Mouse (Mus musculus) urinary bladder, postnatal 36 days (tissue): ENCODE measurements at regions not wholly inside any gene's neighbourhood (a gene's known extent, or its start where the extent isn't known, plus 50 kb on each side); places are given as distances from the start of the nearest gene placed in this dataset.
A peak's percentile ranks its signal among the peaks of the same experiment; 100 is the strongest.

Source experiments
- DNase-seq, 2 experiments: peaks; one replicate each; pipeline ENCODE4 v3.0.0; 2022; ENCODE audit warnings: low spot score in 2 of 2, mixed read lengths in 1 of 2

DNA sequence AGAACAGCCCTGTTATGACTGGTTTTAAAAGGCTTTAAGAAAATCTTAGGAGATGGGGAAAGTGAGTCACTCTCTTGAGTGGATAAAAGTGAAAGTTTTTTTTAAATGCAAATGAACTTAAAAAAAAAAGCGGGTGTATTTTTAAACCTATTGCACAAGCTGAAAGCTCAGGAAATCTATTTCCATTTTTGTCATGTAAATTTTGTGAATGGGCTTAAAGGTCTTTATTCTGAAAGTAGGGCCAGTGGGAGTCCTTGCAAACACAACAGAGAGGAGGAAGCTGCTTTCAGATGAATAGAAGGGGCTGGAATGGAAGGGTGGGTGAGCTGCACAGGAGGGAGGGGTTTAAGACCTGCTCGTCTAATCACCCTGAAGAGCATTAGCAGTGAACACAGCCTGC lies 62.9 kb downstream of the Fam84a start:
- no peak for DNase-seq

DNA sequence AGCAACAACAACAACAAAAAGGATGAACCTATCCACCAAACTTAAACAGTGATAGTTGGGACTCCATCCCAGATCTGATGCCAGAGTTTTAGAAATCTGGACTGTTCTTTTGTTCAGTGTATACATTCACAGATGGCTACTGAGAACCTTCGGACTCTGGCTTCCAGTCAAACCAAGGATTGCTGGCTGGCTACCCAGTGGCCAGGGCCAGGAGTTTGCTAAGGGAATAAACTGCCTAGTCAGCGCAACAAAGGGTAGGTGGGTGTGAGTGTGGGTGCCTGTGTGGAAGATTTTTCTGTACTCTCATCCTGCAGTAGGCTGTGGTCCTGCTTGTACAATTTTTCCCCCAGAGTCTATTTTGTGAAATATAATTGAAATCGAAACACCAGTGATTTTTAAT lies 69.1 kb downstream of the Fam84a start:
- no peak for DNase-seq

DNA sequence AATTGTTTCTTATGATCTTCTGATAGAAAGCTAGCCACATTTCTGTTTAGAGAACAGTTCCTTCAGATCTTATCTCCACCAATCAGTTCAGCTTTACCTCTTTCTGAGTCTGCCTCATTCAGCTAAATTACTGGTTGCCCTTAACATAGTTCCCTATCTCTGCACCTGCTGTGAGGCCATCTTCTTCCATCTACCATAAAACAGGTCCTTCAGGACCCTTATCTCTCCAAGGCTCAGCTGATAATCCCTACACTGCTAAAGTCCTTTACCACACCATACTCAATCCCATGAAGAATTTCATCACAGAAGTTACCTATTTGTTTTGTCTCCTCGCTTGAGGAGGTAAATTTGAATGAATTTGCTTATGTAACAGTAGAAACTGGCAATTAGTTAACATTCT lies 72.0 kb downstream of the Fam84a start:
- no peak for DNase-seq

DNA sequence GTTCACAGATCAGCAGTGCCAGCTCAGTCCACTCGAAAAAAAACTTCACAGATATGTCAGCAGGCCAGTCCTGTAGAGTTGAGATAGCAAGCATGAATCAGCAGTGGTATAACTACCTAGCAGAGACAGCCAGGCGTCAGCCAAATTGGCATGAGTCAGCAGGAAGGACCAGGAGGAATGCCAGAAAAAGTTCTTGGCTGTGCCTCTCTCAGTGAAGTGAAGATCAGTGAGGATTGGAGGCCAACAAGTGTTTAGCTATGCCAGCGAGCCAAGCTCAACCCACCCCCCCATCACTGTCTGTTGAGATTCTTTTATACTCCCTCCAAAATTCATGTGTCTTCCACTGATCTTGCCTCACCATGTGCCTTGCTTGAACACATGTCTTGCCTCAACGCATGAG lies 82.8 kb downstream of the Fam84a start:
- DNase-seq: peak; percentile 15 to 57

DNA sequence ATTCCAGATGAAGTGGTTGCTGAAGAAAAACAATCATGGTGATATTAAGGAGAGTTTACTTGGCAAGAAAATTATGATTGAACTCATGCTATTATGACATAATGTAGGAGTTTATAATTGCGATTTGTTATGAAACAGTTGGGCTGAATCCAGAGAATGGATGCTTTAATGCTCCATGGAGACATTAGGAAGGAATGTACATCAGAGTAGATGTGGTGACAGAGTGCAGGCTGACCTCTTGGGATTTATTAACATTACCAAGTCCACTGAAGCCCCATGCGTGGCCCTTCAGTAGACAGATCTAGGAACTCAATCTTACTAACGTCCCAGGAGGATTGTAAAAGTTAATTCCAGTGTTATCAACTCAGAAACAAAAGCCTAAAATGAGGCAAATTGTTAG lies 86.5 kb downstream of the Fam84a start:
- DNase-seq: no peak

DNA sequence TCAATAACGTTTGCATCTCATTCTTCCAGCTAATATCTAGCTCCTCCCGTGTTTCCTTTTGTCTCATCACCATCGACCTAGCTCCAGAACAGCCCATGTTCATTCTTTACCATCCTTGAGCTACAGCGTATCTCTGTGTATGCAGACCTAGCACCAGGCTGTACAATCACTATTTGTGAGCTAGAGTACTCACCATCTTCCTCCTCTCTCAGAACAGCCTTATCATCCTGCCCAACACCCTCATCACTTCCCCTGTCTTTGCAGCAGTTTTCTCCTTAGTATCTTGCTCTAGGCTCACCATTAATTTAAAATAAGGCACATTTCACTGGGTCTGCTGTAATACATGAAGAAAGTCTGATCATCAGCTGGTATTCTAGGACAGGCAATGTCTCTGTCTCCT lies 88.6 kb downstream of the Fam84a start:
- DNase-seq: no peak

DNA sequence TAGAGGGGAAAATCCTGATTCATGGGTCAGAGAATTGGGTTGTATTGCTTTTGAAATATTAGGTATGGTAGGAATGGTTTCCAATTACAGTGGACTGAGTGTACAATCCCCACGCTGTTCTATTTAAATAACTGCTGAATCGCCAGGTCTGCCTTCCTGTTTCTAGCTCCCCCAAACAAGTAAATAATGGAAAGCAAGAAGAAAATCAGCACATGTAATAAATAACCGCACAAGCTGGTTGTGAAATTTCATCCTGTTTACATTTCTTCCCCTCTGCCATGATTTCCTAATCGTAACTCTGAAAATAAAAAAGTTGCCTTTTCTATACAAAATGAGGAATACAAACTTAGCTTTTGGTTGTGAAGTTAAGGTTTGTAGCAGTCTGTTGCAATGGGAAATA lies 95.7 kb downstream of the Fam84a start:
- DNase-seq: no peak

DNA sequence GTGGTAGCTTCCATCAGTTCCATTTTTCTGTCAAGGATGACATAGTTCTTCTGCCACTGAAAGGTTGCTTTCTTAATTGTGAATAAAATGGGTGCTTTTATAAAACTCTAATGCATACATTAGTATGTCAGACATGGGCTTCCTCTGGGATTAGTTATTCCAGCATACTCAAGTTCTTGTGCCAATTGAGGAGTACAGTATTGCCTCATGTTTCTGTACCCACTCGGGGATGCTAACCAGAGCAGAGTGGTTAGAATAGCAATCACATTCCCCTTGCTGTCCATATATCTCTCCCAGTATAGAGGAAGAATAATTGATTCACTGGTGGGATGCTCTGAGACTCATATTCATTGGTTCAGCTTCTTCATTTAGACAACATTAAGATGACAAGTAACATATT lies 119.5 kb downstream of the Fam84a start:
- no peak for DNase-seq

DNA sequence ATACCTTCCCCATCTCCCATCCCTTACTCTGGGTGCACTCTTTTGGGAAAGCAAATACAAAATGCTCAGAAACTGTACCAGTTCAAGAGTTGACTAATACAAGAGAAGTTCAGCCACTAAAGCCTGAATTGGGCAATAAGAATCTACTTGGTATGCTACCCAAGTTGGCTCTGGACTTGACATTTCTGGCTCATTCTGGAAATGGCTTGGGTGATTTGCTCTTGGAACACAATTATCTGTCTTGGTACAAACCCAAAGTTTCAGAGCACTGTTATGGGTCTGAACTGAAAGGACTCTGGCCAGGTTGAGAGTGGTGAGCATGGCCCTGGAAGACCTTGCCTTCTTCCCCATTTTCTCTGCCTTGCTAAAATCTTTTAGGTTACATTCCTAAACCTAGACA lies 136.6 kb downstream of the Fam84a start:
- peak in 1 of 2 experiments; percentile 1 for DNase-seq

DNA sequence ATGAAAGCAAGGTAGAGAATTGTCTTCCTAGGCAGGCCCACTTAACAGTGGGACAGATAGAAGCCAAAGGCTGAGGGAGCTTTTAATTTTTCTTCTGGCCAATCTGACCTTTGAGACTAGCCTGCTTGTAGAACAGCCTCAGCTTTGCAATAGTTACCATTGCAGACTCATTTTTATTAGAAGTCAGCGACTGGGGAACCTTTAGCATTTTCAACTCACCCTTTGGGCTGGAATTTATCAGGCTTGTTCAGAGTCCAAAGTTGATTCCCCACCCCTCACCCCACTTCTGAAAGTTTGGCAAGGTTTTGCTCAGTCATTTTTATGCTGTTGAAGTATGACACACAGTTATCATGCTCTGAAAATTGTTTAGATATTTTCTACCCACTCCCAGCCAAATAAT lies 145.9 kb downstream of the Fam84a start:
- no peak for DNase-seq

DNA sequence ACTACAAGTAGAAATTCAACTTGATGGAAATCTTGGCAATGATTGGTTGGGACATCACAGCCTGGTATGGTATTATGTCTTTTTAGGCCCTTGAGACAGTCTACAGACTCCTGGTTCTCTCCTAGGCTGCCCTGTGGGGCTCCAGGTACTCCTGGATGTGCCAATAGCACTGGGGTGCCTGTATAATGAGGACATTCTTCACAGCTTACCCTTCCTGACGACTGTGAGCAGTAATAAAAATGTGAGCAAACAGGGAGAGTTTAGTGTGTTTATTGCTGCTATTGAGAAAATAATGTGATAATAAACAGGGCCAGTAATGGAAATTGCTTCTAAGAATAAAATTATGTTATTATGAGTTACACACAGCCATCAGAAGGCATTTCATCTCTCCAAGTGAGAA lies 150.2 kb downstream of the Fam84a start:
- no peak for DNase-seq

DNA sequence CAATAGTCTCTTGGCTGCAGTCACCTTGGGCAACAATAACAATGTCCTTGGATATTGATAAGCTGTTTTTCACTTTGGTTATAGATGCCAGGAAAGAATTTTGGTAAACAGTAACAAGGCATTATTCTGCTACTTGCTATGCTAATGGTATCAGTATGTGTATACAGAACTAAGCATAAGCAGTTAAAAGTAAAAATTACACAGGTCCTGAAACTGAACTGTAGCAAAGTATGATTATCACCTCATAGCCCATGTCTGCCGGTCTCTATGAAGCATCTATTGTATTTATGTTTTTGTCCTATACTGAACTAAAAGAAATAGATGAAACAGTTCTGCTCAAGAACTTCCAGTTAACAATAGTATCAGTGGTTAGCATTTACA lies 167.5 kb downstream of the Fam84a start:
- no peak for DNase-seq

DNA sequence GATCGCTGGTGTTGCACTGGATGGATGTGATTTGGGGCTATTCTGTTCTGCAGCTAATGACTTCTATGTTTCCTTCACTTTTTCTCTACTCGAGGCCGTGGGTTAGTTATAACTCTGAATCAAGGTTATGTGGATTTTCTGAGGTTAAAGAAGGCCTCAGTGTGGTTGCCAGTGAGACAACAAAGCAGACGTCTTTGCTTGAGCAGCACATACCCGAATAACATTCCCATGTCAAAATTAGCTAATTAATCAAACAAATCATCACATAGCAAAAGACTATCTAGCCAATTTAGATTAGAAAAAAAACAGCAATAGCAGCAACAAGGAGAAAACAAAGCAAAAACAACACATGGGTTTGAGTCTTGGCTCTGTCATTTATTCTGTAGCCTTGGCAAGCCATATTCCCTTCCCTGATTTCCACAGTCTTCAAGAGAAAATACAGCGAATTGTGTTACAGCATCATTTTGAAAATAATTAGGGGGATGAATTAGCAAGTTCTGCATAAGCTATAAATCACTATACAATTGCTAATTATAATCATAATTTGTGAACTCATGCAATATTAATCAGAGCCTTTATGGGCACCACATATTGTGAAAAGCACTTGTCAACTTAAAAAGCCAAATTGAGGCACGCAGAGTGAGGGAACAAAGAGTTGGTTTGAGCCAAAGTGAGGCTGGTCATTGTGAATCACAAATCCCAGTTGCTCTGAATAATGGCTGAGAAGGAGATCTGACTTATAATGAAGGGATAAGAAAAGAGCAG lies 168.0 kb downstream of the Fam84a start:
- no peak for DNase-seq

DNA sequence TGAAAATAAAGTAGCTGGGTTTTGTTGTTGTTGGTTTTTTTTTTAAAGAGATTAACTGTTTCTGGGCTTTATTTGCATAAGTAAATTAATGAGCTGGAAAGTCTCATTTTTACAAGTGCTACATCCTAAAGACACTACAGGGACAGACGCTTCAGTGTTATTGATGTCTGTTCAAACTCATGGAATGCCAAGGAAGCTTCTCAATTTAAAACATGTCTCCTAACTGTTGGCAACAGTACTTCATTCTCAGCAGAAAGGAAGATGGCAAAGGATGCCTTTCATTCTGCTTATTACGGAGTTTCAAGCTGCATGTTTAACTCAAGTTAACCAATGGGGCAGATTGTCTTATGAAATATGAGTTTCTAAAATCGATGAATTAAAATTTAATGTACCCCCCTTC lies 187.3 kb downstream of the Fam84a start:
- no peak for DNase-seq

DNA sequence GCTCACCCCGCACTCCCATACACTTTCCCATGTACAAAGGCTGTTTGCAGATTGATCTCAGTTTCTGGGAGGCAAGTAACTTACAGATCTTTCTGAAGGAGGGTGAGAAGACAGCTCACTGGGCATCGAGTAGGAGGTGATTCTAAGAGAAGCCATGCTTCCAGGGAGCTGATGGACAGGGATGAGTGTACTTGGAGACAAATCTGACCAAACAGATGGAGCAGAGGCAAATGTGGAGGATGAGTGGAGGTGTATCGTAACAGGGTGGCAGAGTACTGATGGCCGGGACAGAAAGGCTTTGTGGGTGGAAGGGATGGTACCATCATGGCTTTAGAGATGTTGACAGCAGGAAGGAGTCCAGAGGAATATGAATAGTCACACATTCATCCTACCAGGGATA lies 212.4 kb downstream of the Fam84a start:
- DNase-seq: no peak

DNA sequence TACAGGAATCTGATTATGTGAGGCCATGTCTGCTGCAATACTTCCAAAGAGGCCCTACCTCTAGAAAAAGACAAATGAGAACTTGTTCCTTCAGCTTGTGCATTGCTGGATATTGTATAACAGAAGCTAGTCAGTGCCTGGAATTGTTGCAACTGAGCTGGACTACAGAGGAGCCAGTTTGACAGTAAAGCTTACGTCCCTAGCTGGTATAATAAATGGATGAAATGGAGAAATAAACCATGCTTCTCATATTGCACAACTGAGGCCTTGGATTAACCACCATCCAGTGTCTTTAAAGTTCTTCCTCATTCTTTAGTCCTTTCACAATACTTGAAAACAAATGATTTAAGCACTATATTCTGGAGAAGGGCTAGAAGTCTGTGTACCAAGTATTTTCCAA lies 230.8 kb downstream of the Fam84a start:
- DNase-seq: no peak

DNA sequence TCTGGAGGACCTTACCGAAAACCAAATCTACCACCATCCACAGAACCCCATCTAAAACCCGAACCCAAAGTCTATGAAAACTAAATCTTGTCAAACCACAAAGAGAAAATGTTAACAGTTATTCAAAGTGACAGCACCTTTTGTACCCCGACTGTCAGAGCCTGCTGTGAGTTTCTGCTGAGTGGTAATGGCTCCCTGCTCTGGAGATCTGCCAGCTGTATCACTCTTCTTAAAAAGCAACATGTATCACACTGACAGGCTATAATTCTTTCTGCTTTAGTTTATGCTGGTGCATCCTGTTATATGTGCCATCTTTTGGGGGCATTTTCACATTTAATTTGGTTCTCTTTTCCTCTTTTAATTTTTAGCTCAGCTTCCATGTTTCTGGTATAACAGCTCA lies 268.5 kb downstream of the Fam84a start:
- DNase-seq: no peak

DNA sequence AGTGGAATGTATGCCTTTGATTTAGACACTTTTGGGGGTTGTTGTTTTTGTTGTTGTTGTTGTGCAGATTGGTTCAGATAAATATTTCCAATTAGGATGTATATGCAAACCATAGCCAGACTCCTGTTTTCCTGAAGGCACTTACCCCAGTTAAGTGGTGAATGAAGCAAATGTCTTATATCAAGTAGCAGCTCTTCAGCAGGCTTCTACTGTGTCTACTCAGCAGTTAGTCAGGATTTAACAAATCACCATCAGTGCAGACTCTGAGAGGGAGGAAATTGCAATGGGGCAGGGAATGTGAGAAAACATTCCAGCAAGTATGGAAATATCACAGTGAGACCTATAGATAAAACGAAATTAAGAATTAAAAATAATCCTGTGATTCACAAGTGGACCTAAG lies 282.7 kb downstream of the Fam84a start:
- no peak for DNase-seq

DNA sequence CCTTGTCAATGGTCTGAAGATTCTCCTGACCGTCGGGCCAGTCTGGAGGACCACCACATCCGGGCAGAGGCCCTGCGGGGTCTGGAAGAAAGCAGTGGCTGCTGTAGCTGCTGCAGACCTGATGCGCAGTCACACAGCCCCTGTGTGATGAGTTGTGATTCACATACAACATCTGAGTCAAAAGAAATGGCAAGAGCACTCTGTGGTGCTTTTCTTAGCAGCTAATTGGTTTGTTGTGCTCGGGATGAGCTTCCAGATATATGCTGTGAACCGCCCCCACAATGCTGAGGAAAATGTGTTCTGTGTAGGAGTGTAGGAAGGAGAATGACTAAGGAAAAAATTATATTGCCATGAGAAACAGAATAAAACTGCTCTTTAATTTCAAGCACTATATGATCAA lies 290.6 kb downstream of the Fam84a start:
- no peak for DNase-seq

DNA sequence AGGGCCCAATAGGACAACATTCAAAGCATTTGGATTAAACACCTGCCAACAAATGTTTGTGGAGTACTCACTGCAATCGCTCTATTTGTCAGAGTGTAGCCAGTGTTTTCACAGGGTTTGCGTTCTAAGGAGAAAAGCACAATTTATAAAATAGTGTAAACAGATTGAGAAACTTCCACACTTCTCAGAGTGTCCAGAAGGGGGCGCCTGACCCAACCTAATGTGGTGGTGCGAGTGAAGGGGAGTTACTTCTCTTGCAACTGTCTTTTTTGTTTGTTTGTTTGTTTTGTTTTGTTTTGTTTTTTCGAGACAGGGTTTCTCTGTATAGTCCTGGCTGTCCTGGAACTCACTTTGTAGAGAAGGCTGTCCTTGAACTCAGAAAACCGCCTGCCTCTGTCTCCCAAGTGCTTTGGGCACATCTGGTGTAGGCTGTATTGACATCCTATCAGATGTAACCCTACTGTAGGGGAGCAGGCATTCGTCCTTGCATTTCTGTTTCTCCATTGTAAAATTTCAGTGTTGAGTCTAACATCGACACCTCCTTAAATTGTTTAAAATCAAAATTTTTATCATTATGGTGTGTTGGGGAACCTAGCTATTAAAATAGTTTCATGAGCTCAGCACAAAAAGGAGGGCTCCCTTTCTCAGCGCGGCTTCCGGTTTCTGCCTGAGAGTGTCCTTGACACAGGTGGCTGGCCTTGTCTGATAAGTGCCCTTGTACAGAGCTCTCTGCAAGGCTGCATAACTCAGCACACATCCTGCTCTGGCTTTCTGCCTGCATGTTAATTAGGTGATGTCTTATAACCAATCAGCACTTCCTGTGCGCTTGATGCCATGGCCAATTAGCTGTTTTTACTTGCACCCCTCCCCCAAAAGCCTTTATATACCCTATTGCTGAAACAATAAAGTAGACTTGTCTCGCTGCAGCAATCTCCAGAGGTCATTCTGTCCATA lies 307.0 kb downstream of the Fam84a start:
- peak; percentile 40 to 42 for DNase-seq

DNA sequence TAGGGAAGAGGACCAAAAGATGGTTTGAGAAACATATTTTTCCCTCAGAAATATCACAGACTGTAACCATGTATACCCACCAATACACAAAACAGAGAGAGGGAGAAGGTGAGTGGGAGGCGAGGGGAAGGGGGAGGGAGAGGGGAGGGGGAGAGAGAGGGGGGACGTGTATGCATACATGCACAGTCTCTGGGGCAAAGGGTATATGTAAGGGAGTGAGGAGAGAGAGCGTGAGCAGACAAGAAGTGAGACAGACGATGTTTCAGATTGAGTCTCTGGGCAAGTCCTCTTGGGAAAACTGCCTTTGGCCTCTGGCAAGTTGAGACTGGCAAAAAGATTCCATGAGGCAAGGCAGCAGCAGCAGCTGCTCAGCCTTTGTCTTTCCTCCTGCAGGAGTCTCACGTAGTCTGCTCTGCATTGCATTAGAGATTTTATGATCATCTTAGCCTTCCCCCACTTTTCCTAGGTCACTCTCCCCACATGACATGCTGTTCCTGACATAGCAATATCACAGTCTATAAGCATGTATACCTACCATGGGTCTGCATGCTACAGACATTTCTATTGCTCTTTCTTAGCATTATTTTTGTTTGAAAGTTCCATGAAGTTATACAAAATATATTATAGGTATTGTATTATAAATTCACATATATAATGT lies 308.3 kb downstream of the Fam84a start:
- DNase-seq: peak in 1 of 2 experiments; percentile 11

DNA sequence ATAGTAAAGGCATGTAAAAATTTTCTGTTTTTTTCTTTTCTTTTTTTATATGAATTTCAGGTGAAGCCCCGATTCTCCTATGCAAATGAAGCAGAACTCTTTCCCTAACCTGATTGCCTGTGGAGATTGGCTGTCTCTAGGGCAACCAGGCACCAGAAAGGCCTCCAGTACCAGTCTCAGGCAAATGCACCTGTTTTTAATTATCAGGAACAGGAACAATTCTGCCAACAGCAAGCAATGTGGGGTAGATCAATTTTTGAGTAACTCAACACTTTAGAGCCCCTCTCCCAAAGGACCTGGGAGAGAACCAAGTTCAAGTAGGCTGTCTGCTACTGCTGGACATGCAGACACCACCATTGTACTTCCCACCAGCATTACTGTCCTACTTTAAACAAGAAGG lies 310.6 kb downstream of the Fam84a start:
- no peak for DNase-seq

DNA sequence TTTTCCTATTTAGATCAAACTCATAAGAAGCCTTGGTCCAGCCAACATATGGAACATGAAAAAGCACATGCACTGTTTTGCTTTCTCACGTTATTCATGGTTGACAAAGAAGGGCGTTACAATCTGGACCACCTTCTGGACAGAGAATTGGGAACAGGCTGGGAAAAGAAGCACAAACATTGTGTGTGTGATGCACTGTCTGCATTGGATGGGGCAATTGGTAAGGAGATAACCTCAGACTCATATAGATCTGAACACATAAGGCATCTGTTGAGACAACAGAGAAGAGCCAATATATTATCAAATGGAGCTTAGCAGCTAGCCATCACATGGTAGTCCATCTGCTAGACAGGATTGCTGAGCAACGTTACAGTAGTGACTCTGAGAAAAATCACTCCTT lies 317.1 kb downstream of the Fam84a start:
- no peak for DNase-seq
